Mouse (Mus musculus): ENCODE results near the gene Lrrc46. TPM values are rescaled to one million over a fixed set of nuclear protein-coding genes. Genes with fewer than 3 reads are reported as not detected.

Gene Lrrc46
- polyA plus RNA-seq, 1 experiment from 2014 or later, result 5.4 TPM

DNA sequence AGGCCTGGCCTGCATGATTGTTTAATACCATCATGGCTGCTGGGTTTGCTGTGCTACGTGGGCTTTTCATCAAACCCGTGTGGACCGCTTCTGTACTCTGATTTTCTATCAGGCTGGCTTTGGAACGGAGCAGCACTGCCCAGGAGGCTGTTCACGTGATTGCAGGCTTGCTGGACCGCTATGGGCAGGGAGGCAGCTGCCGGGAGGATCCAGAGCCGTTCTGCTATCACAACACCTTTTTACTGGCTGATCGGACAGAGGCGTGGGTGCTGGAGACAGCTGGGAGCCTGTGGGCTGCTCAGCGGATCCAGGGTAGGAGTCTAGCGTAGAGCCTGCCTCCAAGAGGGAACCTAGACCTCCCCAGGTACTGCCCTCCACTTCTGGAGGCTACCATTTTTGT, 9.2 kb downstream of the Lrrc46 start:
- CTCF ChIA-PET, result interaction anchor here (1.0 kb wide), 2 partner anchors 9 to 50 kb away, joined by 3 read pairs; no protein-coding TSS in a partner anchor
- DNase-seq (ENCODE audit: low read depth, low spot score) (no peak), ATAC-seq (no peak)
- POLR2A ChIA-PET, result no interaction called here
- in situ Hi-C loops (cut with MboI; ENCODE audit: low pct_unique_long_range_greater_than_20kb), result no loop called here
- TF ChIP-seq CTCF (IDR thresholded peaks at IDR 0.05), result no peak
- no peaks in the 10 kb centered on the region for H3K27me3 ChIP-seq

DNA sequence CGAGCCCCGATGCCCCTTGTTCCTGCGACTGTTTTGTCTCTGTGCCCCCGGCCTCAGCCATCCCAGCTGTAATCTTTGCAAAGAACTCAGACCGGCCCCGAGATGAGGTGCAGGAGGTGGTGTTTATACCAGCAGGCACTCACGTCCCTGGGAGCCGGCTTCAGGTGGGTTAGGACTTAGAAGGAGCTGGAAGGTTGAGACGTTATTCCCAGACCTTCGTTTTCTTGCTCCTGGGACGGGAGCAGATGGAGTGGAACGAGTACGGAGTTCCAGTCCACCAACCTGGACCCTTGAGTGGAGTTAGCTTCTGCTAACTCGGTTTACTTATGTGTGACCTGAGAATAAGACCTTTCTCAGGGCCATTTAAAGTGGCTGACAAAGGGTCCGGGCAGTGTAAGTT, 10.8 kb downstream of the Lrrc46 start:
- ChIA-PET CTCF (interaction anchor here (1.0 to 6.7 kb wide), 8 partner anchors 10 to 98 kb away, joined by 3 to 42 read pairs (median 3); partner anchors contain the start of genes Lrrc46 and Mrpl10), POLR2A (no interaction called here)
- DNase-seq (ENCODE audit: low read depth, low spot score) (no peak), ATAC-seq (no peak)
- TF ChIP-seq CTCF (IDR thresholded peaks at IDR 0.05), result no peak
- in situ Hi-C loops (cut with MboI; ENCODE audit: low pct_unique_long_range_greater_than_20kb), result no loop called here
- H3K27me3 ChIP-seq, result no peaks in the 10 kb centered on the region

DNA sequence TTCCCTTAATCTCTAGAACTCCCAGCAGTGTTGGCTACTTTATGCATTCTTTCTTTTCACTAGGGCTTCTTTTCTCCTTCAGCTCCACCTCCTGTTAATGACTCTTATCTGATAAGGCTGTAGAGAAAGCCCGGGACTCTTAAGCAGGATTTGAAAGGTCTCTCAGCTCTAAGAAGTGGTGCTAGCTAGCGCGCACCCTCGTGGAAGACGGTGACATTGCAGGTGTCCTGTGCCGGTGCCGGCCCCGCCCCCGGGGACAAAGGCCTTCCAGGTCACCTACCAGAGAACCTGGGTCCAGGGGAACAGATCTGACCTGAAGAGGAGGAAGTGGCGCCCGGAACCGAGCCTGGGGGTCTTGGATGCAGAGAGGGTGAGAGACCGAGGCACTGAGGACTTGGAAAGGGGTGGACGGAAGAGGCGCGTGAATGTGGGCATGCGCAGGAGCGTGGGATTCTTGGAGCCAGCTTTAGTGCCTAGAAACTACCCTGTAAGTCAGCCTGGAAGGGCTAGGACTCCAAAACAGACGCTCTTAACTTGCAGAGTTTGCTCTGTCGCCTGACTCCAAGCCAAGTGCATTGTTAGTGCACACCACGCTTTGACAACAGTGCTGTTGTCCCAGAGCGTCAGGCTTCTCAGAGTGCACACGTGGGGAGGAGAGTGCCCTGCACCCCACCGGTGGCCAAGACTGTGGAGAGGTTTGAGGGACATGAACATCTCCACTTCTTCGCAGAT, 11.4 kb downstream of the Lrrc46 start, which contains the start of gene Scrn2:
TSS of gene Scrn2 (plus strand) at position 253 of the 732 bp plus-strand sequence.
- in situ Hi-C loops (cut with MboI; ENCODE audit: low pct_unique_long_range_greater_than_20kb), result loop anchor here (5.0 kb wide), 1 partner anchor 103 kb away; the partner anchor contains the start of gene Prr15l
- ChIA-PET POLR2A (interaction anchor here (0.6 to 0.9 kb wide), 3 partner anchors 11 to 764 kb away, joined by 3 to 4 read pairs (median 3); no protein-coding TSS in a partner anchor), CTCF (interaction anchor here (0.7 to 6.7 kb wide), 14 partner anchors 9 to 111 kb away, joined by 3 to 42 read pairs (median 4); partner anchors contain the start of genes Lrrc46, Mrpl10 and Osbpl7)
- ATAC-seq (peak; percentile 32), DNase-seq (ENCODE audit: low read depth, low spot score) (no peak)
- no peaks in the 10 kb centered on the region for H3K27me3 ChIP-seq
- TF ChIP-seq CTCF (IDR thresholded peaks at IDR 0.05), result no peak

DNA sequence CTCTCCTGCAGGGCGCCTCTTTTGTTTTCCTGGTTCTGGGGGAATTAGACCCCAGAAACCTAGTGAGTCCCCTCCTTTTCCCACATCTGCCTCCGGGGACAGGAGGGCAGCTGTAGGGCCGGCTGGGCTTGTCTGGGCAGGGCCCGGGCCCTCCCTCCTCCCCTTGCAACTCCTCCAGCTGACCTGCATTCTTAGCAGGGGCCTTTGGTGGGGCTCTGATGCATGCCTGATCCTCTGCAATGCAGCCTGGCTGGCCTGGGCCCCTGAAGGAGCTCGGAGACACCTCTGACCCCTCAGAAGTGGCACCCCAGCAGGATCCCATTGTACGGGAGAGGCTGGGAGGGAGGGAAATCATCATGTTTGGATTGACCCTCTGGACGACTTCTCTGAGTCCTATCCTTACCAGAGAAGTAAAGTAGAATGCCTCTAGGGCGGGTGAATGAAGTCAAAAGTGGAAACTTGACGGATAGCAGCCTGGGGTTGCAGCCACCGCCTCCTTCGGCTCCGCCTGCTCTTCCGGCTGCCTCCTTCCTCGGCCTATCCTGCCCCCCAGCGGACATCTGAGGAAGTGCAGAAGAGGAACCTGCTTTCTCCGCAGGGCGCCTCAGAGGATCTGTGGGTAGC, 15.4 kb downstream of the Lrrc46 start:
- ATAC-seq, result peak; percentile 50
- TF ChIP-seq CTCF (IDR thresholded peaks at IDR 0.05), result no peak
- CTCF ChIA-PET, result interaction anchor here (0.7 to 6.7 kb wide), 13 partner anchors 9 to 151 kb away, joined by 3 to 42 read pairs (median 3); partner anchors contain the start of gene Sp2
- no peak for DNase-seq (ENCODE audit: low read depth, low spot score)
- H3K27me3 ChIP-seq, result no peaks in the 10 kb centered on the region
- POLR2A ChIA-PET, result interaction anchor here (1.2 to 1.4 kb wide), 2 partner anchors 41 to 47 kb away, joined by 3 to 5 read pairs; no protein-coding TSS in a partner anchor
- in situ Hi-C loops (cut with MboI; ENCODE audit: low pct_unique_long_range_greater_than_20kb), result loop anchor here (5.0 kb wide), 1 partner anchor 99 kb away; the partner anchor contains the start of gene Prr15l

DNA sequence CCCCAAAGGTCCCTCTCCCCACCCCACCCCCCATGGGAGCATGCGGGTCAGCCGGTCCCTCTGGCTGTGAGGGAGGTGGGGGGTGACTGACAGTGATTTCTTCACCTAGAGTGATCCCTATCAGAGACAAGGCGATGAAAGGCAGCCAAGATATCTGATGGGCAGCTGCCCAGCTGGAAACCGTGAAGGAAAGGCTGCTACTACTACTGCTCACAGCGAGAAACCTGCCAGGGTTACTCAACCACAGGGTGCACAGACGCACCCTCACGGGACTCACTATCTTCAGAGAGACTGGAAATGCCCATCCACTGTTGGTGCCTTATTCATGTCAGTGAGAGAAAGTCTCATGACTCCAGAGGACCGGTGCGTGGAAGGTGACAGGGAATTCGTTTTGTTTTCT, 16.2 kb downstream of the Lrrc46 start:
- H3K27me3 ChIP-seq, result no peaks in the 10 kb centered on the region
- TF ChIP-seq CTCF (IDR thresholded peaks at IDR 0.05), result no peak
- in situ Hi-C loops (cut with MboI; ENCODE audit: low pct_unique_long_range_greater_than_20kb), result loop anchor here (5.0 kb wide), 2 partner anchors 38 to 98 kb away; partner anchors contain the start of gene Prr15l
- ChIA-PET POLR2A (no interaction called here), CTCF (interaction anchor here (0.7 to 6.7 kb wide), 3 partner anchors 11 to 48 kb away, joined by 3 to 42 read pairs (median 11); partner anchors contain the start of gene Sp2)
- no peak for DNase-seq (ENCODE audit: low read depth, low spot score)
- ATAC-seq, result no peak

DNA sequence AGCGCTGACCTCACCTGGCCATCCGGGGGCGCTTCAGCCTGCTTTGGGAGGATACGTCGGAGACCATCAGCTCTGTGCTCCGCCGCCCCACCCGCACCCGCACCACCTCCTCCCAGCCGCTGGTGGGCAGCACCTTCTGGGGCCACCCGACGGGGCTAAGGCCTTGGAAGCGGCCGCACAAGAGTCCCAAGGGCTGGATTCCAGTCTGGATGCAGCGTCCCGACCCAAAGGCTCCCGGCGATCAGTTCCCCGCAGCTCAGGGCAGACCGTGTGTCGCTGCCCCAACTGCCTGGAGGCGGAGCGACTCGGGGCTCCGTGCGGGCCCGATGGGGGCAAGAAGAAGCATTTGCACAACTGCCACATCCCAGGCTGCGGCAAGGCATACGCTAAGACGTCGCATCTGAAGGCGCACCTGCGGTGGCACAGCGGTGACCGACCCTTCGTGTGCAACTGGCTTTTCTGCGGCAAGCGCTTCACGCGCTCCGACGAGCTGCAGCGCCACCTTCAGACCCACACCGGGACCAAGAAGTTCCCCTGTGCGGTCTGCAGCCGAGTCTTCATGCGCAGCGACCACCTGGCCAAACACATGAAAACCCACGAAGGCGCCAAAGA, 19.2 kb downstream of the Lrrc46 start:
- no peak for TF ChIP-seq CTCF (IDR thresholded peaks at IDR 0.05)
- peaks cover 18% of the 10 kb centered on the region for H3K27me3 ChIP-seq
- ATAC-seq (peak; percentile 19), DNase-seq (ENCODE audit: low read depth, low spot score) (no peak)
- in situ Hi-C loops (cut with MboI; ENCODE audit: low pct_unique_long_range_greater_than_20kb), result loop anchor here (5.0 kb wide), 1 partner anchor 35 kb away; no protein-coding TSS in a partner anchor
- POLR2A ChIA-PET, result interaction anchor here (0.9 to 1.3 kb wide), 2 partner anchors 34 to 38 kb away, joined by 3 read pairs; no protein-coding TSS in a partner anchor
- CTCF ChIA-PET, result interaction anchor here (0.7 to 3.0 kb wide), 8 partner anchors 11 to 93 kb away, joined by 3 to 22 read pairs (median 3); partner anchors contain the start of gene Sp2

DNA sequence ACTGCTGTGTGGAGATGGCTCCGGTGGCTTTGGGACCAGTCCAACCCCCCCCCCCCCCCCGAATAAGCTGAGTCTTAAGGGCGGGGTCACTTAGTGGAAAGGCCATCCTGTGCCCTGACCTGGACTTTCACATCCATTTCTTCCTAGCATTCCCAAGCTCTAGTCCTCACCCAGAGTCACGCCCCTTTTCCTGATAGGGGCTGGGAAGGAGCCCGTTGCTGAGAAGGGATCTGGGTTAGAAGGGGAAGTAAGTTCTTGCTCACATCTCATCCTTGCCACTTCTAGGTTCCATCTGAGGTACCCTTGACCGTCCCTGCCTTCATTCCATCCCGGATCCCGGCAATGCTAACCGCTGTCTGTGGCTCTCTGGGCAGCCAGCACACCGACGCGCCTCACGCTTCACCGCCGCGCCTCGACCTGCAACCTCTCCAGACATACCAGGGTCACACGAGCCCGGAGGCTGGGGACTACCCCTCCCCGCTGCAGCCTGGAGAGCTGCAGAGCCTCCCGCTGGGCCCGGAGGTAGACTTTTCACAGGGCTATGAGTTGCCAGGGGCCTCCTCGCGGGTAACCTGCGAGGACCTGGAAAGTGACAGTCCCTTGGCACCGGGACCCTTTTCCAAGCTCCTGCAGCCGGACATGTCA, 20.0 kb downstream of the Lrrc46 start:
- ATAC-seq, result no peak

DNA sequence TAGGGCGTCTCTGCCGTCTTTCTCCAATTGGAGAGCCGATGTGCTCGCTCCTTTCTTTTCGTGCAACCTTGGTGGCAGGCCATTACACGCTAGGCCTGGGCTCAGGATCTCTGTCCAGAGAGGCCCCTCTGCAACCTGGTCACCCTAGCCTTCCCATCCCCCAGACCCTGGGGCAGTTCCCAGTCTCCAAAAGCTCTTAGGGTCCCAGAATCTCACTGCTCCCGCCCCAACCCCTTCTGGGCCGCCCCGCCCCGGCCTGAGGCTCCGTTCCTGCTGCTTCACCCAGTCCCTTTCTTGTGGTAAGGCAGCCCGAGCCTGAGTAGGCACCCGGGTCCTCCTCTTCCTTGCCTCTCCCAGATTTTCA, 21.9 kb downstream of the Lrrc46 start:
- peaks cover 26% of the 10 kb centered on the region for H3K27me3 ChIP-seq
- no peak for DNase-seq (ENCODE audit: low read depth, low spot score)
- POLR2A ChIA-PET, result no interaction called here
- ATAC-seq, result no peak
- in situ Hi-C loops (cut with MboI; ENCODE audit: low pct_unique_long_range_greater_than_20kb), result no loop called here
- CTCF ChIA-PET, result interaction anchor here (0.9 kb wide), 1 partner anchor 41 kb away, joined by 3 read pairs; no protein-coding TSS in a partner anchor
- no peak for TF ChIP-seq CTCF (IDR thresholded peaks at IDR 0.05)

More for the DNA sequence above, 20.0 kb downstream of the Lrrc46 start:
- in situ Hi-C loops (cut with MboI; ENCODE audit: low pct_unique_long_range_greater_than_20kb), result loop anchor here (5.0 kb wide), 1 partner anchor 34 kb away; no protein-coding TSS in a partner anchor
- CTCF ChIA-PET, result interaction anchor here (0.7 to 3.0 kb wide), 8 partner anchors 11 to 92 kb away, joined by 3 to 22 read pairs (median 3); partner anchors contain the start of gene Sp2
- TF ChIP-seq CTCF (IDR thresholded peaks at IDR 0.05), result no peak
- H3K27me3 ChIP-seq, result peaks cover 24% of the 10 kb centered on the region
- DNase-seq (ENCODE audit: low read depth, low spot score), result no peak
- POLR2A ChIA-PET, result interaction anchor here (0.6 to 0.9 kb wide), 3 partner anchors 25 to 46 kb away, joined by 3 to 4 read pairs (median 4); no protein-coding TSS in a partner anchor

DNA sequence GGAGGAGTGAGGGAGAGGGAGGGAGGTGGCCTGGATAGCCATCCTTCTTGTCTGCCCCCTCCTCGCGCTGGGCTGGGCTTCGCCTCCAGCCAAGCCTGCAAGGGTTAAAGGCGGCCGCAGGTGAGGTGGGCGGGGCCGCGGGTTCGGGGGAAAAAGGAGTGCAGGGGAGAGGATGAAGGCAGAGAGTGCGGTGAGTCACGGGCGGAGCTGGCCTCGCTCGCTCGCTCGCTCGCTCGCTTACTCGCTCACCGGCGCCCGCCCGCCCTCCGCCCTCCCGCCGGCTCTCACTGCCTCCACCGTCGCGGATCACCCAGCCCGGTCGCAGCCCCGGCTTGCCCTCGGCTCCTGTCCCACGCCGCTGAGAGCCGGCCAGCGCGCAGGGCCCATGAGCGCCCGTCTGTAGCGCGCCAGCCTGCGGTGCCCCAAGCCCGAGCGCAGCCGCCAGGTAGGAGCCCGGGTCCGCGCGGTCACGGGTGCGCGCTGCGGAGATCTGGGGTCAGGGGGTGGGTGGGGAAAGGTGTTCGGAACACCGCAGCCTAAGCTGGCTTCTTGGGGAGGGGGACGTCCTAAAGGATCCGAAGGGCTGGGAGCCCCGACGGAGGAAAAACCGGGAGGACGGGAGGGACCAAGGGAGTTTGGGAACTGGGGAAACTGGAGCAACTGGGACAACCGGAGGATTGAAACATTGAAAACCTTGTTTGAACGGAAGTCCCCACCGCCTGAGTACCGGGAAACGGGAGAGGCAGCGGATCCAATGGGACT, 22.4 kb downstream of the Lrrc46 start:
- peaks cover 30% of the 10 kb centered on the region for H3K27me3 ChIP-seq

More for the DNA sequence above, 22.4 kb downstream of the Lrrc46 start:
- ChIA-PET POLR2A (no interaction called here), CTCF (interaction anchor here (0.9 kb wide), 1 partner anchor 41 kb away, joined by 3 read pairs; no protein-coding TSS in a partner anchor)
- TF ChIP-seq CTCF (IDR thresholded peaks at IDR 0.05), result no peak
- in situ Hi-C loops (cut with MboI; ENCODE audit: low pct_unique_long_range_greater_than_20kb), result no loop called here
- ATAC-seq (no peak), DNase-seq (ENCODE audit: low read depth, low spot score) (no peak)

Data from Patski (cell line).